Mouse (Mus musculus) urinary bladder, postnatal 14 days (tissue): ENCODE results near the gene Yars.
"Not testable (repeated sequence)": the region's sequence is repeated elsewhere in the genome, so short reads cannot be mapped to it uniquely, and the experiment has no call there.

ENCODE experiments used
- DNase-seq: peaks from one replicate; pipeline ENCODE4 v3.0.0; 2021; ENCODE audit warnings: low spot score

The Yars gene

GRCm38 (mm10) chr4:129188803-129189541, 588 bp upstream of the Yars start:
- DNase-seq = peak; percentile 52

GRCm38 (mm10) chr4:129190538-129190937, 978 bp downstream of the Yars start:
- no peak for DNase-seq

- no peak for DNase-seq
These were observed 2.1 kb downstream of the Yars start for GRCm38 (mm10) chr4:129191691-129192090.

- no peak for DNase-seq
These were observed 4.7 kb downstream of the Yars start for GRCm38 (mm10) chr4:129194280-129194679.

- DNase-seq = no peak
These were observed 8.0 kb downstream of the Yars start for GRCm38 (mm10) chr4:129197514-129197913.

GRCm38 (mm10) chr4:129204655-129205054, 15.1 kb downstream of the Yars start:
- peak; percentile 3 for DNase-seq

GRCm38 (mm10) chr4:129206792-129207191, 17.2 kb downstream of the Yars start:
- peak; percentile 1 for DNase-seq

- peak; percentile 3 for DNase-seq
These were observed 19.9 kb downstream of the Yars start for GRCm38 (mm10) chr4:129209504-129209903.

- DNase-seq = no peak
These were observed 21.9 kb downstream of the Yars start for GRCm38 (mm10) chr4:129211461-129211860.

- DNase-seq = not testable (repeated sequence)
These were observed 22.9 kb downstream of the Yars start for GRCm38 (mm10) chr4:129212486-129212885.

GRCm38 (mm10) chr4:129218569-129219175, 29.1 kb downstream of the Yars start:
- DNase-seq = no peak

GRCm38 (mm10) chr4:129219198-129219597, 29.6 kb downstream of the Yars start:
- no peak for DNase-seq

- DNase-seq = no peak
These were observed 31.0 kb downstream of the Yars start for GRCm38 (mm10) chr4:129220376-129221089.

- DNase-seq = no peak
These were observed 31.8 kb downstream of the Yars start for GRCm38 (mm10) chr4:129221097-129222010.

- no peak for DNase-seq
These were observed 32.7 kb downstream of the Yars start for GRCm38 (mm10) chr4:129222019-129222925.

- no peak for DNase-seq
These were observed 34.1 kb downstream of the Yars start for GRCm38 (mm10) chr4:129223421-129224281.

- DNase-seq = no peak
These were observed 35.8 kb downstream of the Yars start for GRCm38 (mm10) chr4:129225315-129225714.

GRCm38 (mm10) chr4:129226441-129226963, 36.9 kb downstream of the Yars start:
- no peak for DNase-seq

GRCm38 (mm10) chr4:129227170-129227984, 37.8 kb downstream of the Yars start:
- no peak for DNase-seq
